Mouse (Mus musculus) CH12.LX (cell line): Measurements from ENCODE around the gene Cep295nl.

Experiments used
- CTCF ChIP-seq, 2 experiments: IDR thresholded peaks in 1 of 2; conservative IDR thresholded peaks in 1 of 2; 2 replicates each; pipeline ENCODE4 v1.5.1; 2011 to 2012; ENCODE audit warnings: low read depth in 2 of 2, low read length in 2 of 2, improper control_type of control experiment in 1 of 2, inconsistent platforms in 1 of 2, mild to moderate bottlenecking in 1 of 2, moderate library complexity in 1 of 2
- EP300 ChIP-seq: IDR thresholded peaks from 2 replicates; pipeline ENCODE4 v1.6.1; 2011; ENCODE audit warnings: low read length, improper control_type of control experiment
- RCOR1 ChIP-seq: conservative IDR thresholded peaks from 2 replicates; pipeline ENCODE4 v1.6.1; 2012; ENCODE audit warnings: low read depth, mild to moderate bottlenecking, inconsistent platforms, low read length, improper control_type of control experiment
- TCF12 ChIP-seq: IDR thresholded peaks from 2 replicates; pipeline ENCODE4 v1.6.1; 2014; ENCODE audit warnings: low read depth, mild to moderate bottlenecking, inconsistent platforms, low read length, improper control_type of control experiment
- ZNF384 ChIP-seq: IDR thresholded peaks from 2 replicates; pipeline ENCODE4 v1.6.1; 2012; ENCODE audit warnings: low read depth, low read length, improper control_type of control experiment, inconsistent platforms

DNA sequence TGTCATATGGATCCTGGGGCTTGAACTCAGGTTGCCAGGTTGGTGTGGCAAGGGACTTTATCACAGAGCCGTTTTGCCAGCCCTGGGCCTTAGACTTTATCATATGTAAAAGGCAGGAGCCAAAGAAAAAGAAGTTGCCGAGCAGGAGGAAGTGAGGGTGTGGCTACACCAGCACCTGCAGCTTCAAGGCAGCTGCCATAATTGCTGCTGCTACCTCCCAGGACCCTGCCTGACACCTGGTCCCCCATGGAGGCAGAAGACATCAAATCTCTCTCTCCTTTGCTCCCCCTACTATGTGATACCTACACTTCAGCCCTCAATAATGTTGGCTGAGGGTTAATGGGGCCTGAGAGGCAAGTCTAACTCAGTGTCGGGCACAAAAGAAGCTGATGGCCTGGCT, 6.1 kb upstream of the Cep295nl start:
- TF ChIP-seq EP300 (0 out of 2 replicates have a peak, but pooled peaks have one; percentile 15), RCOR1 (no peak), CTCF (conservative IDR thresholded peaks at IDR 0.05 in 1 of 2, IDR thresholded peaks at IDR 0.05 in 1 of 2; ENCODE audit: low read depth in 2 of 2, low read length in 2 of 2) (no peak), TCF12 (no peak), ZNF384 (no peak)
